Mouse (Mus musculus) layer of hippocampus, postnatal 10 days (tissue): ENCODE measurements around the gene Slc39a11. TPM values are rescaled to one million over a fixed set of nuclear protein-coding genes. Genes with fewer than 3 reads are reported as not detected.
A peak's percentile ranks its signal among the peaks of the same experiment; 100 is the strongest.
"Not testable (repeated sequence)": the region's sequence is repeated elsewhere in the genome, so short reads cannot be mapped to it uniquely, and the experiment has no call there.

Source experiments
- DNase-seq, 2 experiments: peaks; one replicate each; pipeline ENCODE4 v3.0.0; 2021; ENCODE audit warnings: low spot score in 2 of 2
- total RNA-seq, 2 experiments: library from RNA; stranded (reverse); gene quantifications; 2 replicates each; pipeline ENCODE4 v1.2.3; 2021

Slc39a11 gene
- total RNA-seq, 2 experiments from 2014 or later: 33.1 to 34.0 TPM

DNA sequence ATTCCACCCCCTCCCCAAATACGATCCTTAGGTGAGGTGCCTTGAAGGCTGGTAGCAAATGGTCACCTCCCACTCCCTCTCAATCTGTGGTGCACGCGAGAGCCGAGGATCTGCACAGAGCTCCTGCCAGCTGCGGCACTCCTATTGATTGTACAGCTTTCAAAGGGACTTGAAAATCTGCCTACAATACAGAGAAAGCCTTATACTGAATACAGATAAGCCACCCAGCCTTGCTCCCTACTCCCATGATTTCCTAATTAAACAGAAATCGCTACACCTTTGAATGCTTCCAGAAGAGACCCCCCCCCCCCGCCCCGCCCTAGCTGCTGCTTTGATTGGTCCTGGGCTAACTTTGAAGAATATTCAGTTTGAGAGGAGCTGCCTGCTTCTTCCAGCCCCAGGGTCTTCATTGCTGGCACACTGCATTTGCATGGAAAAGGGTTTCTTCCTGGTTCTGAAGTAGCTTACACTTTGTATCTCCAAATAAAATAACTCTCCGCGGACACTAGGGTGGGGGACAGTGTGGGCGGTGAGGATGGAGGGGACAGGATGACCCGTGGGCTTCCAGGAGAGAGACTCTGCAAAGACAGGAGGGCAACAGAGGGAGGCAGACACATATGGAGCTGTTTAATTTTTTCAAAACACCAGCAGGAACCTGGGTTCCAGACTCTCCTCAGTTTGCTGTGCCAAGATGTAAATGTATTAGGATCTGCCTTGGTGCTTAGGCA, 48.1 kb downstream of the Slc39a11 start:
- no peak for DNase-seq

DNA sequence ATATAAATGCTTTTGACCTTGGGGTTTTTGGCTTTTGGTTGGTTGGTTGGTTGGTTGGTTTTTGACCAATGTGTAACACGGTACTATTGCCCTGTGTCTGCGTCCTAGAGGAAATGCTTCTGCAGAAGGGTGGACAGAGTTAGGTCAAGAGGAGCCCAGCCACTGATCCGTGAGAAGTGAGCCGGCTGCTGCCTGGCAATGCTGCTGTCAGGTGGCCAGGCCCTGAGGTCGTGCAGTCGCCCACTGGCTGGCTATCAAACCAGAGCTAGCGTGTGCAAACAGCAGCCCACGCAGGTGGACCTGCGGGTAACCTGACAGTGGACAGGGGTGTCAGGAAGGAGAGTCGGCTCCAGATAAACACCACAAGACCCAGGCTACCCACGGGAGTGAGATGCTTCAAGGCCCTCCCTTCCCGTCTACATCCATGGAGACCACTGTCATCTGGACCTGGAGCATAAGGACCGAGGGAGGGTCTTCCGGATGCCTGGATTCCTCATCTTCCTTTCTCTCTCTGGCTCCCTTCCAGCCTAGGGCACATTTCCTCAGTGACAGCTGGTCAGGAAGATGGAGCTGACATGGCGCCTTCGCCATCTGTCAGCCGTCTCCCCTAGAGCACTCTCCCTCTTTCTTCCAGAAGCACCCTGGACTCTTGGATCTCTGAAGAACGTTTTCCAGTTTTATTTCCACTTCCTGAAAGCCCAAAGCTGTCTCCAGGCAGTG, 49.2 kb downstream of the Slc39a11 start:
- DNase-seq: no peak

DNA sequence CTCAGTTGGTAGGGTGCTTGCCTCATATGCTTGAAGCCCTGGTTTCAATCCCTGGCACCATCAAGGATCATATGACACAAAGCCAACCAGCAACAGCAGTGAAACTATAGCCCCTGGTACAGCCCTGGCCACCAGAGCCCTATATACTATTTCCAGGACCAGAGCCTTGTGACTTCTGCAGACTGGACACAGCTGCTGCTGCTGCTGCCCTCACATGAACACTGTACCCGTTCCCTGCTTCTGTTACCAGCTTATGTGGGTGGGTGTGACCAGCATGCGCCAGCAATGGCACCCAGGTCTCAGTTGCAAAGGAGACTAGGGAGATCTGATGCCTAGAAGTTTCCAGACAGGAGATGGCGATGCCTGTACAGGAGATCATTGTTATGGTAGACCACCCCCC, 52.2 kb downstream of the Slc39a11 start:
- DNase-seq: no peak

DNA sequence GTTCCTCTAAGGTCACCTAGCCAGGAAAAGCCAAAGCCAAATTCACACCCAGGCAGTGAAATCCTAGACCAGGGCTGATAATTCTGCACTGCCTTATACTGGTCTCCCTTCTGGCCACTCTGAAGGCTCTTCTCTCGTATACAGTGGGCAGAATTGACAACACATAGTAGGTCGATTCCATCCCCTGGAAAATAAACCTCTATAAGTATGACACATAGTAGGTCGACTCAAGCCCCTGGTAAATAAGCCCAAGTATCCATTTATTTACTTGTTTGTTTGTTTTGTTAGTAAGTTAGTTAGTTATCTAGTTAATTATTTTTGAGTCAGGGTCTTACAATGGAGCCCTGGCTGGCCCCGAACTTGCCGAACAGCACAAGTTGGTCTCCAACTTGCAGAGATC, 54.7 kb downstream of the Slc39a11 start:
- no peak for DNase-seq

DNA sequence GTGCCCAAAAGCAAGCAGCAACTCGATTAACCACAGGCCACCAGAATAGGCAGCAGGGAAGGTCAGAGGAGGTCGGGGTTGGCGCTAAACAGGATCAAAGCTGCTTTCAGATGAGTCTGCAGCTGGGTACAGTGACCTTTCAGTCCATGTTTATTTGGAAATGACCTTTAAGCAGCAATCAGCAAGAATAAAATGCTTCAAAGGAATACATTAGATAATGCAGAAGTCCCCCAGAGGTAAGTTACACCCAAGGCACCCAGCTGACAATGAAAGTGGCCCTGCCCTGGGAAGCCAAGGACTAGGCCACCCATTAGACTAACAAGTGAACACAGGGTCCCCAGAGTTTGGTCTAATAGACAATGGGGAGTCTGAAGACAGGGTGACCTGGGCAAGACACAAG, 60.9 kb downstream of the Slc39a11 start:
- DNase-seq: no peak

DNA sequence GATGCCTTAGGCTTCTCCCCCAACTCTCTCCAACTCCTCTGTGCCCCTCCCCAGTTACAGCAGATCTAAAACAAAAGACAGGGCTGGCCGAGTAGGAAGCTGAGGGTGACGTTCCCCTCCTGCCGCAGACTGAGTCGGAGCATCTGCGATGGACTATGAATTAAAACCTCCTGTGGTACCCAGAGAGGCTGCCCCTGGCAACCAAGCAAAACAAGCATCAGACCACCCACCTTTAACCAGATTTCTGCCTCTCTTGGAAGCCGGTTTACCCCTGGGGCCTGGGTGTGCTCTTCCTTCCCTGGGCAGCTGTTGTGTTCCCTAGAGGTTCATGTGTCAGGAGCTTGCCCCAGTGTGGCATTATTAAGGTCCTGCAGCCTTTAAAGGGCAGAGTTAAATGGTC, 63.5 kb downstream of the Slc39a11 start:
- no peak for DNase-seq

DNA sequence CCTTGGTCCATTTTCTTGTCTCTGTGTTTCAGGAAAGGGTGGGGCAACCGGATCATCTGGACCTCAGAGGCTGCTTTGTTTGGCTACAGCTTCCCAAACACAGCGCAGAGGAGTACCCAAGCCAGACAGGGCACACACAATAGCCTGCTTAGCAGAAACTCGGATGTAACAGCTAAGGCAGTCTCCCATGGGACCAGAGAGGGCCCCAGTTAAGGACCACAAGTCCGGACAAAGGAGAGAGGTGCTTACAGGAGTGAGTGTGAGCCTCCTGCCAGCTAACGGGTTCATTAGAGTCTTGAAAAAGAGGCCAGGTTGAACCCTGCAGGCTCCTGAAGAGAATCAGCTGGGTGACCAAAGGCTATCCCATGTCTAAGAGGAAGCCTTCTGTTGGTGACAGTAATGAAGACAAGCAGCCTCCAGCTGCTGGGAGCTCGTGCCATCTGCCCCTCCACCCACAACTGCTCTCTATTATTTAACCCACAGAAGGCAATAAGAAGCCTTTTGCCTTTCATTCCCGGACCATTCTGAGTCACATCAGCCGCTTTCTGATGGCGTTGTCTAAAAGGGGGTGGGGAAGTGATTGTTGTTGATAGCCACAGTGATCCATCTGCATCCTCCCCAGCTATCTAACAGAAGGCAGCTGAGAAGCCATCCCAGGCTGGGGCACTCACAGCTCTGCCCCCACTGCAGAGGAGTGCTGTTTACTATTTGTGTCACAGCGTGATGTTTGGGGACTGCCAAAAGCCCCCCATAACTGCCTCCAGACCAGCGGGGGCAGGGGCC, 65.8 kb downstream of the Slc39a11 start:
- DNase-seq: peak in 1 of 2 experiments; percentile 27

DNA sequence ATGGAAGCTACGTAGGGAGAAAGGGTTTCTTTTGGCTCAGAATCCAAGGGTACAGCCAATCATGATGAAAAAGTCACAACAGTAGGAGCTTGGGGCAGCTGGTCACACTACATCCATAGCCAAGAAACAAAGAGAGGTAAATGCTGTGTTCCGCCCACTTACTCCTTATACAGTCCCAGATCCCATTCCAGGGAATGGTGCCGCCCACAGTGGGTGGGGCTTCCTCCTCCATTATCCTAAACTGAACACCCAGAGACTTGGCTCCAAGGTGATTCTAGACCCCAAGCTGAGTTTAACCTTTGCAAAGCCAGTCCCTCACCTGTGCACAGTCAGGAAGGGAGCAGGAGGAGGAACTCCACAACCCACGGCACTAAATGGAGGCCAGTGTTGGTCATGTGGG, 72.7 kb downstream of the Slc39a11 start:
- no peak for DNase-seq

DNA sequence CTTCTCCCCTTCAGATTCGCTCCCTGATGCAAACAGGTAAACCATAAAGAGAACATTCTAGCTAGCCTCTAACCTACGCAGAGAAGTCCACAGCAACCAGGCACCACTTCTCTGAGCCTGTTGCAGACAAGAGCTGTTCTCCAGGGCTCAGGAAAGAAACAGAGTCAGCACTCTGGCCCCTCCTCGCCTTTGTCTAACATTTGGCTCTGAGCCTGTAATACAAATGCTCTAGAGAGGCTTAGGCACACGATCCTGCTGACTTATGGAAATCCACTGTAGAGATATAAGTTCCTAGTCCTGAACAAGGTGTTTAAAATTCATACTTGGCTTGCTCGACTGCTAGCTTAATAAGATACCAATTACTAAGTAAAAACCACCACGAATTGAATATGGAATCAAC, 77.2 kb downstream of the Slc39a11 start:
- no peak for DNase-seq

DNA sequence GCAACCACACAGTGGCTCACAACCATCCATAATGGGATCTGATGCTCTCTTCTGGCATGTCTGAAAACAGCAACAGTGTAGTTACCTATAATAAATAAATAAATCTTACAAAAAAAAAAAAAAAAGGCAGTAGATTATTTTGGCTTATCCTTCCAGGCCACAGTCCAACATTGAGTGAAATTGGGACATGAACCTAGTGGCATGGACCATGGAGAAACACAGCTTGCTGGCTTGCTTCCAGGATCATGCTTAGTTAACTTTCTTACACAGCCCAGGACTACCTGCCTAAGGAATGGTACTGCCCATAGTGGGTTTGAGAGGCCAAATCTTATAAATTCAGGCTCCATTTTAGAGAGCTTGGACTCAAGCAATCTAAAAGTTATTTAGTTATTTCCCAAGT, 78.3 kb downstream of the Slc39a11 start:
- DNase-seq: no peak

DNA sequence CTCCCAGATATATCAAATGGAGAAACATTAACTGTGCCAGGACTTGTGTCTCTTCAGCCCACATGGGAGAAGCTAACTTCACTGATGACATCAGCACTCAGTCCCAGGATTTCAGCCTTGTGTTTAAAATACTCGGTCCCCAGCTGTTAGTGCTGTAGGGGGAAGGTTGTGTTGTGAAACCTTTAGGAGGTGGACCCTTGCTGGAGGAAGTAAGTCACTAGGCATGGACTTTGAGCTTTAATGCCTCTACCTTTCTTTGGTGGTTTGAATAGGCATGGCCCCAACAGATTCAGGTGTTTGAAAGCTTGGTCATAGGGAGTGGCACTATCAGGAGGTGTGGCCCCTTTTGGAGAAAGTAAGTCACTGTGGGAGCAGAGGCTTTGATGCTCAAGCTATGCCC, 80.9 kb downstream of the Slc39a11 start:
- no peak for DNase-seq

DNA sequence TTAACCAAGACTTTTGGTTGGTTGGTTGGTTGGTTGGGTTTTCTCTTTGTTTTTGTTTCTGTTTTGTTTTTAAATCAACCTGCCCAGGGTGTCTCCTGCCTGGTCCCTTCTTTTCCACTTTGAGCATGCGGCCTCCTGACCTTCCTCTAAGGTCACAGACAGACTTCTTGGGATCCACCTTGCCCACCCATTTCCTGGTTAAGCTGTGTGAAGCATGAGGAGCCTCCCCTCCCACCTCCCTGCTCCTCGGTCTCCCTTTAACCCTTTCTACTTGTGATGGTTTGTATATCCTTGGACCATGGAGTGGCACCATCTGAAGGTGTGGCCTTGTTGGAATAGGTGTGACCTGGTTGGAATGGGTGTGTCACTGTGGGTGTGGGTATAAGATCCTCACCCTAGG, 82.0 kb downstream of the Slc39a11 start:
- DNase-seq: not testable (repeated sequence)

DNA sequence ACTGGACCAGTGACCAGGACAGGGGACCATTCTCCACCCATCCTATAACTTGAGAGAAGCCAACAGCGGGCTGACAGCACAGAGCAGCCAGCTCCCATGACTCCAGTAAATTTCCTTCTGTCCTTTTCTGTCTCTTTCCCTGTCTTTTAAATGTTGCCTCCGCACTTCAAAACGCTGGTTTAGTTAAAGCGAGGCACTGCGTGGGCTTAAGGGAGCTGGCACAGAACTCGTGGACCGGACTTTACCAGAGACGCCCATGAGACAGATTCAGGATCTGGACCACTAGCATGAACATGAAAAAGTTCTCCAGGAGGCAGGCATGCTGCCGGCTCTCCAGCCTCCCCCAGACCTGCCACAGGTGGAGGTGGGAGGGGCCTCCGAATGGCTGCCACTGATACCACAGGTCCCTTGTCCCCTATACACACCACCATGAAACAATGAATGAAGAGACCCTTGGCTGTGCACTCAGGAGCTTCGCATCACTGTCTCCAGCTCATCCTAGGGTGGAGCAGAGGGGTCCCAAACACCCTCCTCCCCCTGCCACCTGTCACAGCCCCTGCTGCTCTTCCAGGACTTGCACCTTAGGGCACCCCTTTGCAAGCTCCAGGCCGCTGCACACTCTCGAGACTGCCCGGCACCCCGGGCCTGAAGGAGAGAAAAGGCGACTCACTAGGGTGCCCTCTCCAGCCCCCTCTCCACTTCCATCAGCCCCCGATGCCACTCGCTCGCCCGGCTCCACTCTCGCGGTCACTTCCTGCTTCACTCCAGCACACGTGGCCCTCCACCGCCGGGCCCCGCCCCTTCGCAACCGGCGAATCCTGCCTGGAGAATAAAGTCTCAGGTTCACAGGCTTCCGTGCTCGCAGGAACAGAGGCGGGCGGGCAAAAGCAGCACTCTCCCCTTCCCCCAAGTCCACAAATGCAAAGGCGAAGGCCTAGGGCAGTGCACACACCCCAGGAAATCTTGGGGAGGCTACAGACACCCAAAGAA, 84.6 kb downstream of the Slc39a11 start:
- DNase-seq: peak; percentile 79 to 83

DNA sequence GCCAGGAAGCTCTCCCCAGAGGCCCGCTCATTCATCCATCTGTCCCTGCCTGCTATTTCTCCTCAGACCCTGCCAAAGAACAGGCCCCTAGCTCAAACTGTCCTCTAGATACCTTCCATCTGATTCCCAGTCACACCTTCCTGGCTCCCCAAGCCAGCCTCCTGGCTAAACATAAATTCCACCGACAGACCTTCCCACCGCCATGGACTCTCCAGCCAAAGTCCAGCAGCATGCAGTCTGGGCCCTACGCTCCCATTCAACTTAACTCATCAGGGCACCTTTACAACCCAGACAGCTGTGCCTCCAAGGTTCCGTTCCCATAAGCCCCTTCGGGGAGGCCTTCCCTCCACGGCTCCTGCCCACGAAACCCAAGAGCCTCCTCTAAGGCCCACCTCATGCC, 87.6 kb downstream of the Slc39a11 start:
- no peak for DNase-seq

DNA sequence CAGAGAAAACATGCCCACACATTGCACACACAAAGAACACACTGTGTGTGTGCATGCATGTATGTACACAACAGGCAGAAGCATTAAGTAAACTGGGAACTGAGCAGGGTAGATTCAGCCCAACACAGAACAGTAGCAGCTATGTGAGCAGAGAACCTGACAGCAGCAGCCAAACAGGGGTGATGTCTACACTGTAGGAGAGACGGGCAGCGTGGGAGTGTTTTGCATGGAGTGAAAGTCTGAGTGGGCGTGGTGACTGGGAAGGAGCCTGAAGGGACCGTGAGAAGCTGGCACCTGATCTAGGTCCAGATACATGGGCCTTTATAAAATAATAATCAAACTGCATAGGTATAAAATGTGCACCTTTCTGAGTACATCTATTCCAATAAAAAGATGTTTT, 89.7 kb downstream of the Slc39a11 start:
- DNase-seq: no peak

DNA sequence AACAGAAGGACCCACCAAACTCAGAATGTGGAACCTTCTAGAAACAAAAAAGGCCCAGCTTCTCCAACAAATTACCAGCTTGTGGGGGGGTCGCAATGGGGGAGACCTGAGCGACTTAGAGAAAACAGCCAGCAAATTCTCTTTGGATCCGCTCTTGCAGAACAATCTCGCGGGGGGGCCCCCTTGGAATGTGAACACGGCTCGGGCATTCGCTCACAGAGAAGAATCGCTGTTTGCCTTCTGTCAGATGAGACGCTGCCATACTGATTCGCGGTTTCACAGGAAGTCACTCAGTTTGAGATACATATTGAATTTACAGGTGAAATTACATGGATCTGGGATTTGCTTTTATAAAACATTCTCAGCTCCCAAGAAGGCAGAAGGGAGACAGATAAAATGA, 91.4 kb downstream of the Slc39a11 start:
- peak in 1 of 2 experiments; percentile 41 for DNase-seq

DNA sequence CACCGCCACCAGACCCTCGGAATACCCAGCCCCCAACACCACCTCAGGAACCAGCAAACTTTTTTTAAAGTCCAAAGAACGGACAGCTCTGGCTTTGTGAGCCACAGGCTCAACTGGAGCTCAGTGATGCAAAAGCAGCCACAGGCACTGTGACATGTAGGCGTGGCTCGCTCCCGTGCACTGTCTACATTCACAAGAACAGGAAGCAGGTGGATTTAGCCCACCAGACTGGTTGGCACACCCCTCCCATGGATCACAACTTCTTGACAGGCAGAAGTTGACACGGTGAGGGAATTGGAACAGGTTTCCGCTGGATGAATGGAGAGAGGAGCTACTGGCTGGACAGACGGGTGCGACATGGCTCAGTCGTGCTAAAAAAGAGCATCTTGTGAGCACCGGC, 93.7 kb downstream of the Slc39a11 start:
- no peak for DNase-seq

DNA sequence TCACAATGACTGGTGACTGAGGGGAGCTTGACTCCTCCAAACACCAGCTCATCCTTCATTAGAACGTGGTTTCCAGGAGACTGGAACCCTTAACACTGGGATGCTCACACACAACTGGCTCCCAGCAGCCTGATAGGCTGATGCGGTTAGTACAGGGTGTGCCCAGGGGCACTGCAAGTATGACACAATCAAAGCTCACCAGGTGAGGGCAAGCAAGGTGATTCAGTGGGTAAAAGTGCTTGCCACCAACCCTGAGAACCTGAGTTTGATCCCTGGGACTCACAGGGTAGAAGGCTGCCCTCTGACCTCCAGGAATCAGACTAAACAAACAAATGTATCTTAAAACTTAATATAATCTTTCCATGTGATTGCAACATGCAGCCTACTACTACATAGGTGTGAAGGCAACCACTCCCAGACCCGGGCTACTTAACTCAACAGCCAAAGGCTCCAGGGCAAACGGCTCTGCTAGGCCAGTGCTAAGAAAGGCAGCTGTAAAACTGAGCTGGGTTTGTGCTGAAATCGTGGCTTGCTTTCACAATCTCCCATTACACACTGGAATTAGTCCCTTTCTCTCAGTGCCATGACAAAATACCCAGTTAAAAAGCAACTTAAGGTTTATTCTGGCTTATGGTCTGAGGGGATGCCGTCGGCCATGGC, 95.0 kb downstream of the Slc39a11 start:
- DNase-seq: no peak

DNA sequence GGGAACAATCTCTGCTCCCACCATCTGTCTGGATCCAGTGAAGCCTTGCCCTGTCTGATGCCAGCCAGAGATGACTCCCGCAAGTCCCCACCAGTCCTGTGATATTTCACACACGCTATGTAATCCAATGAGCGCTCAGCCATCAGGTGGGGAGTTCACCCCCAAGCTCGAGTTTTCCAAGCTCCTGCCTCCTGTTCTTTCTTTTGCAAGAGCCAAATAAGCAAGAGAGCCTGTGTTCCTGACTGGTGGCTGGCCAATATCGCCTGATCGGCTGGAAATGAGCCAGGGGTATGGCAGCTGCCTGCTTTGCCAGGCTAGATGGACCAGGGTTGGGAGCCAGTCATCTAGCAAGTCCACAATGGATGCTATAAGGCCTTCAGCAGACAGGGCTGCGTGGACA, 95.7 kb downstream of the Slc39a11 start:
- peak; percentile 66 to 70 for DNase-seq

DNA sequence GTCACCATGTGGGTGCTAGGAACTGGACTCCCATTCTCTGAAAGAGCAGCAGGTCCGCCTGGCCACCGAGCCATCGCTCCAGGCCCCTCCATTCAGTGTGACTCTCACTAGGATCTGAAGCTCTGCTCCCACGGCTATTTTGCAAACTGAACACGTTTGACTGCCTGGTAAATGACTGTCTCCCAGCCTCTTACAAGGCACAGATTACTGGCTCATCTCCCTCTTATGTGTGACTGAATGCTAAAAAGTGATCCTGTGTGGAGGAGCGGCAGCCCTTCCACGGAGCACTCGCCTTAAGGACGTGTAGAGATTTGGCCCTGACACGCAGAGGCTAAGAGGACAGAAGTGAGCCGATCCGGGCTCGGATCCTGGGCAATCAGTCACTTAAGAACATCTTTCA, 96.3 kb downstream of the Slc39a11 start:
- peak in 1 of 2 experiments; percentile 36 for DNase-seq
